Mouse (Mus musculus): Measurements from ENCODE around the gene Cbfa2t2.

DNA sequence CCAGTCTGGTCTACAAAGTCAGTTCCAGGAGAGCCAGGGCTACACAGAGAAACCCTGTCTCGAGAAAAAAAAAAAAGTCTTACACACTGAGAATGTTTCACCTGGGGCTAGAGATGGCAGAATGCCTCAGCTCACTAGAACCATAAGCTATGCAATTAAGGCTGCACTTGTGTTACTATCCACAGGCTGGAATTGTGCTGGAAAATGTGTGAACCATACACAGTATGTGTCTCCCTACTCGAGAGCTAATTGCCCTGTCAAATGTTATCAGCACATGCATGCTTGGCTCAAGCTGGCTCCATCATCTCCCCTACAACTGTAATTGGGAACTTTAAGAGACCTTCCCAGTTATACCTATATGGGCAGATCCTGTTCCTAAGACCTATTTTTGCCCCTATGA lies 114.7 kb downstream of the Cbfa2t2 start:
- TF ChIP-seq CTCF (IDR thresholded peaks at IDR 0.05; ENCODE audit: control insufficient read depth, insufficient read depth, insufficient read length) (no peak), USF1 (IDR thresholded peaks at IDR 0.05; ENCODE audit: low read depth) (no peak), MYOD1 (IDR thresholded peaks at IDR 0.05; ENCODE audit: control insufficient read depth, insufficient read length, low read depth) (no peak), CEBPB (IDR thresholded peaks at IDR 0.05; ENCODE audit: low read depth) (no peak)

Data from C2C12 (cell line).